9 mouse cellular contexts compared by ENCODE assay signal in genomic region chr15:89078208-89078836, GRCm38 (mm10). TPM values are rescaled to one million over a fixed set of nuclear protein-coding genes. Genes with fewer than 3 reads are reported as not detected.
DNase-seq lines count a peak whose midpoint lies in the region; ATAC-seq and TF ChIP-seq lines count a peak whose summit lies in the region.
"Had no signal": no experiment of that assay in that cellular context is flagged by ENCODE, and none has a peak within 500 bp of the region (broad histone marks: within the 10 kb centered on the region; RNA-seq: fewer than 3 reads in every experiment).

No protein-coding gene starts in this region.

- TF ChIP-seq CTCF in cerebellum, adult 2 months (IDR thresholded peaks at IDR 0.05; ENCODE audit: borderline replicate concordance, insufficient read depth, low read depth, low read length): no peak

- no peak for DNase-seq in cerebellum, adult 2 months
- DNase-seq in cerebellum, postnatal 10 days: no peak
- DNase-seq in adrenal gland, postnatal 25 days: peak; percentile 45
- DNase-seq in kidney, postnatal 25 days: peak; percentile 78 to 90
- DNase-seq in thymus, adult 18-20 months: peak; percentile 58 to 76
- DNase-seq in cerebellum, postnatal 4 days (ENCODE audit: low spot score in 2 of 2): no peak

- WGBS in cerebellum, adult 2 months: 42% methylated on average over 9 of the region's 9 CpGs
- WGBS in heart, embryonic 14.5 days: 60% methylated on average over 9 of the region's 9 CpGs

- peak overlapping the region; percentile 83 for H3K4me2 ChIP-seq in heart, embryonic 14.5 days (ENCODE audit: low read length)

- no peak for ATAC-seq in heart, embryonic 14.5 days (ENCODE audit: insufficient number of reproducible peaks, insufficient read depth, low FRiP score, low read depth)
- ATAC-seq in megakaryocyte, adult 5-6 weeks (ENCODE audit: poor library complexity, severe bottlenecking): peak; percentile 61
- ATAC-seq: Patski had no signal

- peak overlapping the region; percentile 30 for H3K9ac ChIP-seq in heart, embryonic 14.5 days (ENCODE audit: low read length)

- H3K27me3 ChIP-seq in cerebellum, adult 2 months (ENCODE audit: control insufficient read depth, insufficient read depth, low read length): no peaks in the 10 kb centered on the region
- no peaks in the 10 kb centered on the region for H3K27me3 ChIP-seq in heart, embryonic 14.5 days (ENCODE audit: control insufficient read depth, insufficient read depth, low read length)
- H3K27me3 ChIP-seq: Patski had no signal

- peak overlapping the region; percentile 59 for H3K27ac ChIP-seq in cerebellum, adult 2 months (ENCODE audit: insufficient read depth, low read length)
- 0 out of 4 replicates have a peak overlapping the region, but pooled peaks of 1 of the 2 experiments have one; percentile 30 for H3K27ac ChIP-seq in heart, embryonic 14.5 days (replicated peaks in 1 of 2; ENCODE audit: control insufficient read depth in 1 of 2, insufficient read depth in 1 of 2, low read depth in 2 of 2, low read length in 2 of 2)

- TF ChIP-seq POLR2A in cerebellum, adult 2 months (IDR thresholded peaks at IDR 0.05; ENCODE audit: borderline replicate concordance, insufficient read depth, low read length): no peak

- no peaks in the 10 kb centered on the region for H3K9me3 ChIP-seq in heart, embryonic 14.5 days (ENCODE audit: control insufficient read depth, low read length)

- H3K36me3 ChIP-seq in heart, embryonic 14.5 days (ENCODE audit: control insufficient read depth, insufficient read depth, low read length): peaks cover 39% of the 10 kb centered on the region

- H3K4me1 ChIP-seq in cerebellum, adult 2 months (ENCODE audit: control insufficient read depth, insufficient read depth, low read length): peaks cover 26% of the 10 kb centered on the region
- H3K4me1 ChIP-seq in heart, embryonic 14.5 days (ENCODE audit: control insufficient read depth in 2 of 2, insufficient read depth in 2 of 2, low read length in 2 of 2): peaks cover 31 to 41% of the 10 kb centered on the region in 2 experiments

- peak overlapping the region; percentile 73 for H3K4me3 ChIP-seq in cerebellum, adult 2 months (replicated peaks; ENCODE audit: insufficient read depth, low read depth, low read length)
- 0 out of 4 replicates have a peak overlapping the region, but pooled peaks of 1 of the 2 experiments have one; percentile 92 for H3K4me3 ChIP-seq in heart, embryonic 14.5 days (ENCODE audit: control insufficient read depth in 1 of 2, insufficient read depth in 1 of 2, low read depth in 1 of 2, low read length in 2 of 2)

RNA-seq across cellular contexts. Expression of gene Trabd, which starts 3.4 kb away (rescaled TPM):
- 52.5 and 56.4 TPM in 2 replicates for polyA plus RNA-seq in cerebellum, adult 2 months (2012; rRNA removed)
- total RNA-seq in adrenal gland, postnatal 25 days (2021): 39.0 and 43.6 TPM in 2 replicates
- polyA plus RNA-seq in heart, embryonic 14.5 days (2014; fragmentation: Nextera tagmentation; extraction: Ambion mirVana): 51.6 and 51.9 TPM in 2 replicates
- 25.6 and 26.7 TPM in 2 replicates for total RNA-seq in megakaryocyte, adult 5-6 weeks (2015)
- 27.7 and 31.8 TPM in 2 replicates for total RNA-seq in megakaryocyte, adult 5-6 weeks (2017)

RNA-seq across cellular contexts. Expression of gene Selenoo, which starts 10.6 kb away (rescaled TPM):
- 58.1 and 65.6 TPM in 2 replicates for polyA plus RNA-seq in cerebellum, adult 2 months (2012; rRNA removed)
- total RNA-seq in adrenal gland, postnatal 25 days (2021): 41.8 and 50.2 TPM in 2 replicates
- 14.0 and 16.4 TPM in 2 replicates for polyA plus RNA-seq in heart, embryonic 14.5 days (2014; fragmentation: Nextera tagmentation; extraction: Ambion mirVana)
- 11.4 and 13.8 TPM in 2 replicates for total RNA-seq in megakaryocyte, adult 5-6 weeks (2015)
- total RNA-seq in megakaryocyte, adult 5-6 weeks (2017): 17.4 and 18.0 TPM in 2 replicates

RNA-seq across cellular contexts. Expression of gene Panx2, which starts 18.8 kb away (rescaled TPM):
- polyA plus RNA-seq in cerebellum, adult 2 months (2012; rRNA removed): 134 and 155 TPM in 2 replicates
- total RNA-seq in adrenal gland, postnatal 25 days (2021): 0.81 and 1.6 TPM in 2 replicates
- 2.3 and 2.6 TPM in 2 replicates for polyA plus RNA-seq in heart, embryonic 14.5 days (2014; fragmentation: Nextera tagmentation; extraction: Ambion mirVana)
- total RNA-seq in megakaryocyte, adult 5-6 weeks (2015): not detected in 2 replicates
- total RNA-seq in megakaryocyte, adult 5-6 weeks (2017): not detected in 2 replicates

RNA-seq across cellular contexts. Expression of gene Tubgcp6, which starts 44.6 kb away (rescaled TPM):
- polyA plus RNA-seq in cerebellum, adult 2 months (2012; rRNA removed): 77.4 and 82.1 TPM in 2 replicates
- total RNA-seq in adrenal gland, postnatal 25 days (2021): 18.1 and 25.9 TPM in 2 replicates
- 10.9 and 11.3 TPM in 2 replicates for polyA plus RNA-seq in heart, embryonic 14.5 days (2014; fragmentation: Nextera tagmentation; extraction: Ambion mirVana)
- total RNA-seq in megakaryocyte, adult 5-6 weeks (2015): 11.0 and 15.5 TPM in 2 replicates
- 16.0 and 17.3 TPM in 2 replicates for total RNA-seq in megakaryocyte, adult 5-6 weeks (2017)

RNA-seq across cellular contexts. Expression of gene Hdac10, which starts 50.2 kb away (rescaled TPM):
- polyA plus RNA-seq in cerebellum, adult 2 months (2012; rRNA removed): 31.4 and 36.3 TPM in 2 replicates
- 14.5 and 19.6 TPM in 2 replicates for total RNA-seq in adrenal gland, postnatal 25 days (2021)
- 11.0 and 11.5 TPM in 2 replicates for polyA plus RNA-seq in heart, embryonic 14.5 days (2014; fragmentation: Nextera tagmentation; extraction: Ambion mirVana)
- total RNA-seq in megakaryocyte, adult 5-6 weeks (2015): 5.3 and 7.8 TPM in 2 replicates
- 11.0 and 12.8 TPM in 2 replicates for total RNA-seq in megakaryocyte, adult 5-6 weeks (2017)

Comparison
In these comparisons a context has a peak if more than half of its experiments do, and no peak if none do; other contexts are left out.
1. DNase-seq: peak in adrenal gland, postnatal 25 days (single experiment), kidney, postnatal 25 days (2 of 2) and thymus, adult 18-20 months (2 of 2); none in cerebellum, adult 2 months (0 of 2), cerebellum, postnatal 10 days (0 of 2) and cerebellum, postnatal 4 days (0 of 2).